Mouse (Mus musculus): ENCODE measurements around the gene Tcp1.
"Not testable (repeated sequence)": the region's sequence is repeated elsewhere in the genome, so short reads cannot be mapped to it uniquely, and the experiment has no call there.

Tcp1 gene

DNA sequence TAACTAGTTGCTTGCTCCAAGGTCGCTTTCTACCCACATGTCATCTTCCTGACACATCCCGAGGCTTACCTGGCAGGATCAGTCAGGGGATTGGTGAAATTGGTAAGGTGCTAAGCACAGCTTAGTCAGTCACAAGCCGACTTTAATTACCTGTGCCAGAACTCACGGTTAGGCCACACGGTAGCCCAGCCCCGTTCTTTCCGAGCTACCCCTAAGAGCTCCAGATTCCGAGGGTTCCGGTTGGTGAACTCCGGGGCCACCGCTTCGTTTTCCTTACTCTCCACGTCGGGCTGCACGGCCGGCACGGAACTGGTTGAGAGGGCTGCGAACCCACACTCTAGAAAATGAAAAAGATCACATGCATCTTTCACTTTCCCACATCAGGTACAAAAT is at the start of gene Tcp1:
Tcp1 (plus strand) TSS at position 214 of the 393 bp plus-strand sequence.
- DNase-seq (ENCODE audit: low spot score) = no peak

GRCm38 (mm10) chr17:12866853-12867252 is 48.6 kb upstream of the Tcp1 start:
- no peak for DNase-seq (ENCODE audit: low spot score)

- no peak for DNase-seq (ENCODE audit: low spot score)
Measured at GRCm38 (mm10) chr17:12868043-12868442, 47.5 kb upstream of the Tcp1 start, which contains the start of gene Mas1. Mas1 (minus strand) TSS chr17:12868143.

- no peak for DNase-seq (ENCODE audit: low spot score)
Measured at GRCm38 (mm10) chr17:12868640-12869039, 46.9 kb upstream of the Tcp1 start.

GRCm38 (mm10) chr17:12872275-12873028 is 43.0 kb upstream of the Tcp1 start:
- DNase-seq (ENCODE audit: low spot score) = no peak

- no peak for DNase-seq (ENCODE audit: low spot score)
Measured at GRCm38 (mm10) chr17:12875734-12876133, 39.8 kb upstream of the Tcp1 start, which contains the start of gene Mrgprh. Mrgprh (plus strand) TSS chr17:12876034.

DNA sequence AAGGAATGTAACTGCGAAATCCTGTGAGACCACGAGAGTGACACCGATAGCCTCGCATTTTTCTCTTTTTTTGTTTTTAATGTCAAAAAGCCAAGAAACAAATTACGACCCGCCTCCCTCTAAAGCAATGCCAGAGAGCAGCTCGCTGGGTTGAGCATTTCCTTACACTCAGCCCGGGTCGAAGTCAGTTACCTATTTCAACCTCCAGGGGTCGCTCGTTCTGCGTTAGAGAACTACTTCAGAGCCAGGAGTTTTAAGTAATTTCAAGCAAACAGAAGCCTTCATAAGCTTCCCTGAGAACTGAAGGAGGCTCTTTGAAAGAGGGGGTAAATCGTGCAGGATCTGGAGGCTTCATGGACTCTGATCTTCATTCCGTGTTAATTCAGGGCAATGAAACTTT is 35.3 kb upstream of the Tcp1 start:
- DNase-seq (ENCODE audit: low spot score) = peak; percentile 46

DNA sequence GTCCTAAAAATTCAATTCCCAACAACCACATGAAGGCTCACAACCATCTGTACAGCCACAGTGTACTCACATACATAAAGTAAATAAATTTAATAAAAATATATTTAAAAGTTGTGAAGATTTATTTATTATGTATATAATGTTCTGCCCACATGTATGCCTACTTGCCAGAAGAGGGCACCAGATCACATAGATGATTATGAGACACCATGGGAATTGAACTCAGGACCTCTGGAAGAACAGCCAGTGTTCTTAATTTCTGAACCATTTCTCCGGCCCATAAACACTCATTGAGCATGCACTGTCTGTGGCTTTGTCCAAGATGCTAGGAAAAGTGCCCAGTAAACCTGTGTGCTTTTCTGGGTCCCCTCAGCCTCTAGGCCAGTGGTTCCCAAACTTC is 34.3 kb upstream of the Tcp1 start:
- DNase-seq (ENCODE audit: low spot score) = no peak

DNA sequence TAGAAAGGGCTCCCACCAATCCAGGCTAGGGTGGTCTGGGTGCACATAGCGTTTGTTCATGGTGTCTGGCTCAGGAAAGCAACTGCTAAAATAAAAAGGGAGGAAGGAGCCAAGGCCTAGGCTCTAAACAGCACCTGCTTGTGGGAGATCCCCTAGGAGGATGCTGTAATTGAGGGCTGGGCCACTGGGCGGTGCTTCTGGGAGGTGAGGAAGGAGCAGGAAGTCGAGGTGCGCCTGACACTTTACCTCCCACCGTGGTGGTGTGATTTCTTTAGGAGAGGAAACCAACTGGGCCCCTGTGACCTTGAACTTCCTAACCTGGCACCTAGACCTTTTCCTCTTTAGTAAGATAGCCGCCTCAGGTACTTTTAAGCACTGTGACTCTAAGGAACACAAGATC is 28.9 kb upstream of the Tcp1 start:
- DNase-seq (ENCODE audit: low spot score) = no peak

DNA sequence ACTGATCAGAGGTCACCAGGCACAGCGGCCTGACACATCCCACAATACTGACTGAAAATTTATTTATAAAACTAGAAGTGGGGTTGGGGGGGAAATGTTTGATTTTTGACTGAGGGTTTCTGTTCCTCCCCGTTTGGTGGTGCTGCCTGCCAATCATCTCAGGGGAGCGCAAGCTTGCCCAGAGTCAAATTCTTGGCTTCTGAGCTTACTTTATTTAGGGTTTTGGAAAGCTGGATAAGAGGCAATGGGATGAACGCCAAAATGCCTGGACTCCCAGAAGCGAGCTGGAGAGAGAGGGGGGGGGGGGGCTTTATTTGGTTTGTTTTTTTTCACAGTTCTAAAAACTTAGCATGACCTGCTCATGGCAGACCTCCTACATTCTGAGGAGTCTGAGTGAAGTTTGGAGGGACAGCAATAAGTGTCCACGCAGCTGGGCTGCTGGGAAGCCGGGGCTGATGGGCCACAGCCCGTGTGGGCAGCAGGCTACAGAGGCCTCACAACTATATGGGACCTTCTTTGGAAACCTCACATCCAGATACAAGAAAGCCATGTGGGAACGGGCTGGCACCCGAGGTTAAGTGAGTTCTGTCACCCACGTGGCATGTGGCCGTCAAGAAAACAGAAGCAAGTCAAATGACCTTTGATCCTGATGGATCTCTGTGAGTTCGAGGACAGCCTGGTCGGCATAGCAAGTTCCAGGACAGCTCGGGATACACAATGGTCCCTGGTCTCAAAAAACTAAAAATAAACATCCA is 28.3 kb upstream of the Tcp1 start:
- DNase-seq (ENCODE audit: low spot score) = no peak

DNA sequence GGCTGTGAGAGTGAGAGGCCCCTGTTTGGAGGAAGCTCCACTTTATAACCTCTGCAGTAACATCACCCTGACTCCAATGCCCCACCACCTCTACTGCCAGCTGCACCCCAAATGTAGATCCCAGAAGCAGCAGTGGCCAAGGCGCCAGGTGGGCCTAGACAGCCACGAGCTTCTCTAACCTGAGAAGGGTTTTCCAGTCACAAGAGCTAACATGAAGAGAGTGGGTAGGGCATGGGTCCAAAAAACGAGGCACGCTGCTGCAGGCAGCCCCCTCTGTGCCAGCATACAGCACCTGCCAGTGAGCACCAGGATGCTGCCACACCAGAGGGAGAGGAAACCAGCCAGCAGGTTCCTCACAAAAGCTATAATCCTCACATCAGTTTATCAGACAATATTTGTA is 24.4 kb upstream of the Tcp1 start:
- no peak for DNase-seq (ENCODE audit: low spot score)

DNA sequence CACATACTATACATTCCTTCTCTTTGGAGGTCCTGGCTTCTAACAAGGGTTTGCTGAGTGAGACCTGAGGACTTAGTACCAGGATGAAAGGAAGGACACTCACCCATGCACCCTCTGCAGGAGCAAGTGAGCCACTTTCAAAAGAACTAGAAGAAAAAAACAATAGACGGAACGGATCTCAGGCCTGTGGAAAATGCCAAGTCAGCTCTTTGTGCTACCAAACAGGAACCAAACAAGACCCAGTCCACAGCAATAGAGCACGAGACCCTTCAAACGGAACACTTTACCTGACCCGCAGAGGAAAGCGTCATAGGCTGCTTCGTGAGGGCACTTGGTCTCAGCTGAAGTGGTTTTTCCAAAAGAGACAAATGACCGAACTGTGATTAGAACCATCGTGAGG is 23.5 kb upstream of the Tcp1 start:
- no peak for DNase-seq (ENCODE audit: low spot score)

DNA sequence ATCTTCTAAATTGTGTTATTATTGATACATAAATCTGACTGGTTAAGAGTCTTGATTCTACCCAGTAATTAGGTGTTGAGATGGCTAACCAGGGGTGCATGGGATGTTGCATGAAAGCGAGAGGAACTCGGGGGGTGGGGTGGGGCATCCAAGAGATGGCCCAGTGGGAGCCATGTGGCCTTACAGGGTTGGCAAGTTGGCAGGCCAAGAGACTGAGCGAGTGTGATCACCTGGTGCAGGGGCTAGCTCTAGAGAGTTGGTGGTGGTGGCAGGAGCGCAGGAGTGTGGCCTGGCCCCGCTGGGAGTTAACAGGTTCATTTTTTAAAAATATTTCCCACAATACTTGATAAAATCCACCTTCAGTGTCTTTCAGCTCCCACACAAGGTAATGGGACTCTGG is 17.8 kb upstream of the Tcp1 start:
- no peak for DNase-seq (ENCODE audit: low spot score)

DNA sequence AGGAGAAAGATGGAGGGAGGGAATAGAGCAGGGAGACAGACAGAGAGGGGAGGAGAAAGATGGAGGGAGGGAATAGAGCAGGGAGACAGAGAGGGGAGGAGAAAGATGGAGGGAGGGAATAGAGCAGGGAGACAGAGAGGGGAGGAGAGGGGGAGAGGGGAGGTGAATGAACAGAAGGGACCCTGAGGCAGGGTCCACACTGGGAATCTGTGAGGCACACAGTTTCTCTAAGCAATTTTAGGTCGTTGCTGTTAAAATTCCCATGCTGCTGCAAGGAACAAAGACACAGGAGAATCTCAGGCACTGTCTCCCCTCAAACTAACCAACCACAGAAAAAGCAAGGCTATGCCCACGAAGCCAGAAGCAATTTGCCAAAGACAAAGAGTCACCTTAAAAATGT is 16.9 kb upstream of the Tcp1 start:
- DNase-seq (ENCODE audit: low spot score) = not testable (repeated sequence)

GRCm38 (mm10) chr17:12902291-12902690 is 13.2 kb upstream of the Tcp1 start:
- DNase-seq (ENCODE audit: low spot score) = no peak

DNA sequence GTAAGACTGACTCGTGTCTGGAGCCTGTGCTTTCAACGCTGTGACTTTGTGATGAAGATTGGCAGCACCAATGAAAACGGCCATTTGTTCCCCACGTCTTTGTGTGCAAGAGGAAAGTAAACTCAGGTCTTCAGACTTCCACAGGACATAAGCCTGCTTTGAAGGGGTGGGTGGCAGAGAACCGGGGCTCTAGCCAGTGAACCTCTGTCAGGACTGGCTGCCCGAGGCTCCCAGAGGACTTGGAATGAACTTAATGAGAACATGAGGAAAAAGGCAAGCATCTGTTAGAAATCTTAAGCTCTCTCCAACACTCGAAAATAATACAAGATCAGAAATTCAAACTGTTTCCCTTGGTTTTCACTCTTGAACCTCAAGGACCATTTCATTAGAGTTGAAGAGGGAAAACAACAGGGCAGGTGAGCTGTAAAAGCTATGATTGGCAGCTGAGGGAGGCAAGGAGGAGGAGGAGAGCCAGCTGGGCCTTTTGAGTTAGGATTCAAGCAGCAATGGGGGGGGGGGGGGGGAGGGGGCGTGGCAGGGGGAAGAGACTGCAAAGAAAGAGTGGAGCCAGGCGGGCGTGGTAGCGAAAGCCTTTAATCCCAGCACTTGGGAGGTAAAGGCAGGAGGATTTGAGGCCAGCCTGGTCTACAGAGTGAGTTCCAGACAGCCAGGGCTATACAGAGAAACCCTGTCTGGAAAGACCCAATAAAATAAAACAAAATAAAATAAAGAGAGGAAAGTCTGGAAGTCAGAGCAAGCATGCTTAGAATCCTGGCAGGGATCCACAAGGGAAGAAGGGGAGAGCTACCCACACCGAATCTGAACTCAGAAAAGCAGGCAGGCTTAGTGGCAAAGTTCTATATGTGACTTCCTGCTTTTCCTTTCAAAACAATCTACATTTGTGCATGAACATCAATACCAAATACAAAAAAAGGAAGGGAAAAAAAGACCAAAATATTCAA is 11.8 kb upstream of the Tcp1 start:
- DNase-seq (ENCODE audit: low spot score) = no peak

GRCm38 (mm10) chr17:12904349-12904748 is 11.2 kb upstream of the Tcp1 start:
- no peak for DNase-seq (ENCODE audit: low spot score)

GRCm38 (mm10) chr17:12905810-12906209 is 9.7 kb upstream of the Tcp1 start:
- no peak for DNase-seq (ENCODE audit: low spot score)

DNA sequence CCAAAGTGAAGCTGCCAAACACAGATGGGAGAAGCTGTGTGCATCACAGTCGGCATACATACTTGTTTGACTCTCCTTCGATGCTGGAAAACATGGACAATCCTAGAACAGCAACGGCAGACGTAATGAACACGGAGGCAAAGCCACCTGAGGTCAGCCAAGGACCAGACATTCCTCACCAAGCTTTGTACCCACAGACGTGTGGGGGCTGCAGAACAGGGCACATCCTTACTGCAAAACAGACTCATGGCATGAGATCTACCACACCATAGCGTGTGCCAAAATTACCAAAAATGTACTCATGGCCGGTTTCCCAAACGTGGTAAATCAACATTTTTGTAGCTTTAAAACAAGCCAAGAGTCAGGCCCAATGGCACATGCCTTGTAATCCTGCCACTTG is 9.1 kb upstream of the Tcp1 start:
- no peak for DNase-seq (ENCODE audit: low spot score)

GRCm38 (mm10) chr17:12909361-12910280 is 5.9 kb upstream of the Tcp1 start, which contains the start of gene Pnldc1:
Pnldc1 (minus strand) TSS chr17:12910230.
- DNase-seq (ENCODE audit: low spot score) = no peak

- no peak for DNase-seq (ENCODE audit: low spot score)
Measured at GRCm38 (mm10) chr17:12910391-12910790, 5.1 kb upstream of the Tcp1 start.
